Mouse (Mus musculus) embryo, embryonic 9.5 days (tissue): ENCODE data around the gene Nfix.
A peak's percentile ranks its signal among the peaks of the same experiment; 100 is the strongest.

ENCODE experiments used
- DNase-seq: peaks from one replicate; pipeline ENCODE4 v3.0.0-alpha.2; 2017; ENCODE audit errors: extremely low spot score

Nfix gene

DNA sequence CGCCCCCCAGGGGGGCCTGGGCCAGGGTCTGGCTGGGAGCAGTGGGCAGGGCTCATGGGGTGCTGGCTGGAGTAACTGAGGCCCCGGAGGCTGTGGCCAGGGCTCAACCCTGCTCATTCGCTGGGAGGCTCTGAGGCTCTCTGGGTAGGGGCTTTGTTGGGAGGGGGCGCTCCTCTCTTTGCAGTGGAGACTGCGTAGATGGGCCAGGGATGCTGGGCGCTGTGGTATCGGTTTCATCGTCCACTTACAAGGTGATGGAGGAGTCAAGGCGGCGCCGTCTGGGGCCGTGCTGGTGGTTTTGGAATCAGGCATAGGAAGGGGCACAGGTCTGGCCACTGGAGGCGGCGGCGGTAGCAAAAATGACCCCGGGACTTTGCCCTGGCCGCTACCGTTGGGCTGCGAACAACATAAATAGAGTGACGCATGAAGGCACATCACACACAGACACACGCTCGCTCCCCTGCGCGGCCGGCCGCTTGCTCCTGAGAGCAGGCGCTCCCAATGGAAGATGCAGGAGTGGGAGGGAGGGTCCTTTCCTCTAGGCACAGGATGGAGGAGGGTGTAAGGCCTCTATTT, 84.2 kb downstream of the Nfix start:
- no peak for DNase-seq

DNA sequence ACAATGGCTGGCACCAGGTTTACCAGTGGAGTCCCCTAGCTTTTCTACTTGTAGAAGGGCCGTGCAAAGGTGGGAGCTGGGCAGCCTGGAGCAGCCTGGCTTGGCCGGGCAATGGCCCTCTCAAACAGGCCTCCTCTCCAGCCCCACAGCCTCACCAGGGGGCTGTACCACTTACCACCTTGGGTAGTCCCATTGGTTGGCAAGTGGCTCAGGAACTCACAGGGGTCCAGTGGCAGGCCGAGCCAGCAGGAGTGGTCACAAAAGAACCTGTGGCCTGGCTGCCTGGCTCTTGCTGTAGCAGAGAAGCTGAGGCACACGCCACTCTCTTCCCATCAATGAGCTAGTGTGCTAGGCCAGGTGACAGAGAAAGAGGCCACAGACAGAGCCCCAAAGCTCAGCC, 86.0 kb downstream of the Nfix start:
- no peak for DNase-seq

DNA sequence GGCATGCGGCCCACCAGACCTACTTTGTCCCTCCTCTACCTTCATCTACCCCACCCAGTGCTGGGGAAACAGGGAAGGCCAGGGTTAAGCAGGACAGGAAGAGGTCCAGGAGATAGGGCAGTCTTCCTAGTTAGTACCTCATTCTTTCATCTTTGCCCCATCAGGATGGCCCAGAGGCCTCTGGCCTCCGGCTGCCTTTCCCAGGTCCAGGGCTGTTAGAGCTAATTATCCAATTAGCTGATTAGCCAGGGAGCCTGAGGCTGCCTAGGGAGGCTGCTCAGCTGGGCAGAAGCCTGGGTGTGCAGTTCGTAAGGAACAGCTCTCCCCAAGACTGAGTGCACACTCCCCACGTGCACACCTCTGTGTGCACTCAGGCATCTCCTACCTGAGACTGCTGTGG, 86.8 kb downstream of the Nfix start:
- DNase-seq, result no peak

DNA sequence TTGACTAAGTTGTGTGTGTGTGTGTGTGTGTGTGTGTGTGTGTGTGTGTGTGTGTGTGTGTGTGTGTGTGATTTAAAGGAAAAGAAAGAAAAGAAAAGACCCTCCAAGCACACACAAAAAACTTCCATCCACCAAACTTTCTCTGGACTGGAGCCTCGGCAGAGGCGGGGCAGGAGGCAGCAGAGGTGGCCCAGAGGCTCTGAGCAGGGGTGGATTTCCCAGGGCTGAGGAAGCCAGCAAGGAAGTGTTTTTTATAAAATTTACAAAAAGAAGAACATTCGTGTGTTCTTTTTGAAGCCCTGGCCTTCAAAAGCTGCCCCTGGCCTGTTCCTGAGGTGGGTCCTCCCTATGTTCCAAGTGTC, 87.4 kb downstream of the Nfix start:
- DNase-seq, result no peak

DNA sequence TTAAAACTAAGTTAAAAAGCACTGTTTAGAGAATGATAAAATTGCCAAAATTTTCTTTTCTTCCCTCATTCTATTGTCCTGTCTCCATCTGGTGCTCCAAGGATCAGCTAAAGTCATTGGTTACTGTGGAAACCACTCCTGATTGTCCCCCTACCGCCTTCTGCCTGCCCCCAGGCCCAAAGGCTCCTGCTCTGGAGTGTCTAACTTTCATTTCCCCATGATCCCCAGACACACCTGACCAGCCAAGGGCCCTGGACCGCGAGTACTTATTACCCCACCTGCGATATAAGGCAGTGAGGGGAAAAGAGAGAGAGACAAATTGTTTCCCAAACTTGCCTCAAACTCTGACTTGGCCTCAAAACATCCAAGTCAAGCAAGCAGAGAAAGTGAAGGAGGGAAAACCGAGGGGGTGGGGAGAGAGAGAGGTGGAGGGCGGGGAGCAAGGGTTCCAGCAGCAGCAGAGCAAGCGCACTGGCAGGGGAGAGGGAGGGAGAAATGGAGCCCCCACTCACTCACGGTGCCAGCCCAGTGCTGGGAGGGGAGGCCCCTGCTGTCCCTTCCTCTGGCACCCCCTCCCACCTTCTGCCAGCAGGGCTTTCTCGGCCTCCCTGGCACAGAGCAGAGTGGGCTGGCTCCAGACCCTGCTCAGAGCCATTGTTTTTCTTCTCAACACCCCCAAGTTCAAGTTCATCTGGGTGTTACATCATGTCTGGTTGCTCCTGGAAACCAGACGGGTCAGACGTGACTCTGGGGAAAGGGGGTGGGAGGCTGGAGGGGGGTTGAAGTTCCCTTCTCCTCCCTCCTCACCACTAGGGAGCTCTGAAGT, 88.0 kb downstream of the Nfix start:
- DNase-seq, result no peak

DNA sequence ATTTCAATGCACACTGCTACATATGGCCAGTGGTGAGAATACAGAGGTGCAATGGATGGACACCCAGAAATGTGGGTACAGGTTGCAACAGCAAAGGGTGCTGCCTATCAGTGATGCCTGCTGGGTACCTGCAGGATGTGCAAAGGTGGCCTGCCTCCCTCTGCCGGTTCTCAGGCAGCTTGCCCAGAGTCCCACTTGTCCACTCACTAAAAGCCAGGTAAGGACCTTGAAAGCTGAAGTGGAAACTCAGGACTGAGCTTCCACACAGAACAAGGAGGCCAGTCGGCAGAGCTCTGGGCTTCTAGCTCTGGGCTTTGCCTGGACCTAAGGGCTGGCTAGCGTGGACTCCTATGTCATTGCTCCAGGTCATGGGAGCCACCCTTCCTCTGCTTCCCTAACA, 88.8 kb downstream of the Nfix start:
- DNase-seq, result no peak

DNA sequence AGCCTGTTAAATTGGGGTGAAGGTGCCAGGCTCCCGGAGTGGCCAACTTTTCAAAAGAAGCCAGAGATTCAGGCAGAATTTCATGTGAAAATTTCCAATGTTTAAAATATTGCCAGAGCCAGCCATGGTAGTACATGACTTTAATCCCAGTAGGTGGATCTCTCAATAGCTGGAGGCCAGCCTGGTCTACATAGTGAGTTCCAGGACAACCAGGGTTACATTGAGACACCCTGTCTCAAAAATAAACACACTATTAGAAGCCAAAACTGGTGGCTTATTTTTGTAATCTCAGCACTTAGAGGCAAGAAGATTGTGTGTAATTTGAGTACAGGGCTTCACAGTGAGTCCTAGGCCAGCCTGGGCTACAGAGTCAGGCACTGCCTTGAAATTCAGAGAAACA, 90.2 kb downstream of the Nfix start:
- no peak for DNase-seq

DNA sequence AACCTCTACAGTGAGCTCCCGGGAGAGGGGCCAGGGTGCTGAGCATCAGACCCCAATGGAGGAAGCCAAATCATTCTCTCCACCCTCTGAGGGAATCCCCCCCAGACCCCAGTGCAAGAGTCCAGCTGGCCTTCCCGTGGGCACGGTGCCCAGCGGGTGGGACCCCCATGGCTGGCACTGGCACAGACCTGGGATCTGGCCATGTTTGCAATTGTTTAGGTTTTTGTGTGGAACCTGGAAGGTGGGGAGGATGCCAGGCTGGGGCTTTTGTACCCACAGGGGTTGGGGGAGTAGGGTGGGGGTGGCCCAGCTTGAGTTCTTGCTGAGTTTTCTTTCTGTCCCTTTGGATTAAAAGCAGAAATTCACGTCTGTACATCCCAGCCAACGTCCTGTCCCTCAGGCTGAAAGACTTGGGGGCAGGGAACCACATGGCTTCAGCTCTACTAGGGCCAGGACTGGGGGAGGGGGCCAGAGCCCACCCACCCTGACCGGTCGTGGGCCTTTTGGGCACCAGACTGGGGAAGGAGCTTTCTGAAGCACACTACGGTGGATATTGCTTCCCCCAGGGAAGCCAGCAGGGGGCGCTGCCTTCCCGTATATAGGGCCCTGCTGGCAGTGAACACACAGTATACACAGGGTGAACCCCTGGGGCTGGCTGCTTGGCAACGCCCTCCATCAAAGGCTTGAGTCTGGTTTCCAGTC, 91.2 kb downstream of the Nfix start:
- peak; percentile 86 for DNase-seq

DNA sequence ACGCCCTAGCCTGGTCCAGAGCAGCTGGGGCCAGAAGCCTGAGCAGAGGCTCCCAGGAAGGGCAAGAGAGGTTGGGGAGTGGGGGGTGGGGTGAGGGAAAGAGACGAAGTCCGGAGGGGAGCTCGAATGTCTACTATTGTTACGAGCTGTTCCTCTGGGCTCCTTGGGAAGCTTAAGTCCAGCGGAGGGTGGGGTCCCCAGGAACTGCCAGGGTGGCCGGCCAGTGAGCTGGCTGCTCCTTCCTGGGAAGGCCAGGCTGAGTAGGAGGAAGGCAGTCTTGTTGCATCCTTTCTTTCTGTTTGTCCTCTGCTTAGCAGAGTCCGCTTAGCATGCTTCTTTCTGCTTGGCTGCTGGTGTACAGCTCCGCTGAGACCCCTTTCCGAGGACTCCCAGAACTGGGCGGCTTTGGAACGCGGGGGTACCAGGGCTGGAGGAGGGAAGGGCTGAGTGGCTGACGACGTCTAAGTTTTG, 92.0 kb downstream of the Nfix start:
- DNase-seq, result peak; percentile 39

DNA sequence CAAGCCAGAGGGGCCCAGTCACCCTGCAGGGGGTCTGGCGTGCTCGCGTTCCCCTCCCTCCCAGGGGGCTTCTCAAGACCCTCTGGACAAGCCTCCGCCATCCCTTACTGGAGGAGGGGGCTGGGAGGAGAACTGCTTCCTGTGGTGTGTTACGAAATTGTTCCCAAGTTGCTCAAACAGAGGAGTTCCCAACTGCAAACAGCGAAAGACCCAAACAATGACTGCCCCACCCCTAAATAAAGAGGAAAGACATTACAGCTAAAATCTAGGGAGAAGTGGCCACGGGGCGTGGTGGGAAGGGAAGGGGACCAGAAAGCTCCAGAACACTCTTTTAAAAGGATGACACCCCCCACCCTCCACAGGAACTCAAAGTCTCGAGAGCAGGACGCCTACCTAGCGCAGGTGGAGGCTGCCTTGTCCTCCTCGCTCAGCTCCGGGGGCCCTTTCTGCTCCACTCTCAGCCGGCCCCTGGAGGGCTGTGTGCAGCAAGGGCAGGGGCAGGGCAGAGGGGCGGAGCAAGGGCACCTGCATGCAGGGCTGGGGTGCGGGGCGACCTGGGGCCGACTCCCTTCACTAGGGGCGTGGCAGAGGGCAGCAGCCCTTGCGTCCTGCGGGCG, 92.8 kb downstream of the Nfix start:
- peak; percentile 44 for DNase-seq

DNA sequence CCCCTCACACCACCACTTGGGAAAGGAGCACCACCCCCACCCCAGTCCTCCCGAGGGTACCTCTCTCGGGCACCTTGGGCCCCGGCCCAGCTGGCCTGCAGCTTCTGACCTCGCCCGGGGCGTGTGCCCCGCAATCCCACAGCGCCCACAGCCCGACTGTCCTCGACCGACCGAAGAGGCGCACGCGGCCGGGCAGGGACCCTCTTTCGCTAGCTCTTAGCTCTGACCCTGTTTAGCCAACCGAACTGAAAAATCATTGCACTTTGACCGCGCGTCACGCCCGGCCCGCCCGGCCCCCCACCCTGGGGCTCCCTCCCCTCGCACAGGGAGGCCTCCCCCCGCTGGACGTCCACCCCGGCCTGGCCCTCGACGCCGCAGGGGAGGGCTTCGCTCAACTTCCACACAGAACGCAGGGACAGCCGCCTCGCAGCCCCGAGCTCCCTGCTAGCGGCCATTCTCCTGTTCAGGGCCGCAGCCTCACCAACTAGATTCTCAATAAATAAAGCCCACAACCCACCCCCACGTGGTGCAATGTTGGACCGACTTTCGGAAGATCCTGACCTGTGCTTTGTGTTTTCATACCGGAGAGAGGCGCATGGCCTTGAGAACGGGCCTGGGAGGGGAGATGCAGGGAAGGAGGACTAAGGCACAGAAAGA, 93.4 kb downstream of the Nfix start:
- peak; percentile 46 for DNase-seq

DNA sequence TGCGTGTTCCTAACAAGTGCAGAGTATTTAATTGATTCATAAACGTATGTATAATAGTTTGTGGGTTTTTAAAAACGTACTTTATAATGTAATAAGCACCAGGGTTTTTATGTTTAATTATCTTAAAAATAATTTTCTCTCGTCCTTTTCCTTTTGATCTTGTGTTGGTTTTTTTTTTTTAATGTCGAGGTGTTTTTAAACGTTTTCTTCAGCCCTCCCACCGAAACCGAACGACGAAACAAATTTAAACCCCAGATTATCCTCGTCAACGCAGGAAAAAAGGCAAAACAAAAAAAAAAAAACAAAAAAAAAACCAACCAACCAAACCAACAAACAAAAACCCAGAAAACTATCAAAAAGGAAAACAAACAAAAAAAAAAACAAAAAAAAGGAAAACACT, 94.2 kb downstream of the Nfix start:
- DNase-seq, result no peak

DNA sequence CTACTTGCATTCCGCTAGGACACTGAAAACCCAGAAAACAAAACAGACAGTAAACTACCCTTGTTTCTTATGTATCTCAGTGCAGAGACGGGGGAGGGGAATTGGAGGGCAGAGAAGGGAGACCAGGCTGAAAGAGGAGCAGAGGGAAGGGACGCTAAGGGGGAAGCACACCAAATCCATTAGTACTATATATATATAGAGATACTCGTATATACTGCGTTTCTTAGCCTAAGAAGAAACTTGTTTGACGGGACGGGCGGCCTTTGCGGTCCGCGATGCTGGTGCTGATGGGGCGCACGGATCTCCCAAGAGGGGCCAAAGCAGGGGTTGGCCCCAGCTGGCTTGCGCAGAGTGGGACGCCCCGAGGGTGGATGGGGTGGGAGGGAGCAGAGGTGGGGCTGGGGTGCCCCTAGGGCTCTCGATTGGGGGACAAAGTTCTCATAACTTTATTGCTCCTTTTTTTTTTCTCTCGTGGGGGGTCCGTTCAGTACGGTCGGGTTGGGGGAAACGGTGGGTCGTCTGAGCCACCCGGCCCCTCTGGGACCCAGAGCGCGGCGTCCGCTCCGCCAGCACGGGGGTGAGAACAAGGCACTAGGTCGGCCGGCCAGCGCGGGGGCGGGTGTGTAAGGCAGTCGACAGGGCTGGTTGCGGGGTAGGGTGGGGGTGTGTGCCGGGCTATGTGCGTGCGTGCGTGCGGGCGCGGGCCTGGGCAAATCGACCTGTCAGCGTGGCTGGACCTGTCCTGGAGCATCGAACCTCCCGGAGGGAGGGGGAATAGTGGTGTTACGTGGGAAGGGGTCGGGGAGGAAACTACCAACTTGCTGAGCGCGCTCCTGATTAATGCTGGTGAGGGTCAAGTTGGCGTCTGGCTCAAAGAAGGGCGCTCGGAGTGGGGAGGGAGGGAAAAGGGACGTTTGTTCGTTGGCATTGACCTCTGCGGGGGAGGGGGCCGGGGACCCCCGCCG, 95.0 kb downstream of the Nfix start:
- peak; percentile 55 for DNase-seq

DNA sequence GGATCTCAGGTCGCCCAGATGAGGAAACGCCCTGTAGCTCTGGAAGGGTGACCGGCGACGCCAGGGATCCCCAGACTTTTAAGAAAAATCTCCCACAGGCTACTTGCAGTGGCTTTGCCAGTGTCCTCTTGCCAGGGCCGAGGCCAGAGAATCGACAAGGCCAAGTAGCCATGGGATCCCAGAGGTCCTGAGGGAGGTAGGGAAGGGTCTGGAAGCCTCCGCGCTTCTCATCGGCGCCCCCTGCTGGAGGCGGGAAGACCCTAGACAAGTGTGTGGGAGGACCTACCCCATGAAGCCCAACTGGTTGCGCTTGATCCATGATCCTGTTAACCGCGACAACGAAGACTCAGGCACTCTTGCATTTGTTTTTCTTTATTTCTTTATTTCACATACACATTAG, 95.8 kb downstream of the Nfix start:
- peak; percentile 81 for DNase-seq

DNA sequence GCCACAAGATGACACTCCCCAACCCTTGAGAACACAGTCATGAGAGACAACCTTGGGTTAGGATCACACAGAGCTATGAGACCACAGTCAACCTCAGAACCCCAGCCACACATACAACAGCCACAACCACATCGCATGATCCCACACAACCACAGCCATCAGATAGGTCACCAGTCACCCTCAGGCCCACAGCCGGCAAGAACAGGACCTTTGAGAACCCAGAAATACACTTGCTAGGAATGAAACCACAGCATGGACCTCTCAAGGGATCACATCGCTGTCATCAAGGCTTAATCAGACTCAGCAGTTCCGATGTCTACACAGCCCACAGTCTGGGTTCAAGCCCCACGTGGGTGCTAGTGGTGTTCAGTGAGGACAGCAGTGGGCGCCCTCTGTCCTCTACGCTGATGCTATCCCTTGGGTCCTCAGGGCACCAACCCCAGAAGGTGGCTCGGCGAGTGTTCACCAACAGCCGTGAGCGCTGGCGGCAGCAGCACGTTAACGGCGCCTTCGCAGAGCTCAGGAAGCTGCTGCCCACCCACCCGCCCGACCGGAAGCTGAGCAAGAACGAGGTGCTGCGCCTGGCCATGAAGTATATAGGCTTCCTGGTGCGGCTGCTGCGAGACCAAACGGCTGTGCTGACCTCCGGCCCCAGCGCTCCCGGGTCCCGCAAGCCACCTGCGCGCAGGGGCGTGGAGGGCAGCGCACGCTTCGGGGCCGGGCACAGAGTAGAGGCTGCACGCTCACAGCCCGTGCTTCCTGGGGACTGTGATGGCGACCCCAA, 96.5 kb downstream of the Nfix start:
- DNase-seq, result peak; percentile 21

DNA sequence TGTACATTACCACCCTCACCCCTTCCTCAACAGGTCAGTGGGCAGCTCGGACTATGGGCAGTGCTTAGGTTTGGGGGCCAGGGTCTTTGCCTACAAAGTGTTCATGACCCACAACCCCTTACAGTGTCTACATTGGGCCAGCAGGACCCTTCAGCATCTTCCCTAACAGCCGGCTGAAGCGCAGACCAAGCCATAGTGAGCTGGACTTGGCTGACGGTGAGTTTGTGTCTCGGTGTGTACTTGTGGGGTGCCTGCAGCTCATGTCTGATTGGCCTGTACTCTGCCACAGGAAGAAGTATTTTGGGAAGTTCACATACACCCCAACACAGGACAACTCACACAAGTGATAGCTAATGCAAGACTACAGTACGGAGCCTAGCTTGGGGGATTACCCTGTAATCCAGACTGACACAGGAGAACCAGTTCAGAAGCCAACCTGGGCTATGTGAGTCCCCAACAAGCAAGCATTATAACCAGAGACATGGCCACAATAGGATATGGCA, 97.1 kb downstream of the Nfix start:
- DNase-seq, result no peak

DNA sequence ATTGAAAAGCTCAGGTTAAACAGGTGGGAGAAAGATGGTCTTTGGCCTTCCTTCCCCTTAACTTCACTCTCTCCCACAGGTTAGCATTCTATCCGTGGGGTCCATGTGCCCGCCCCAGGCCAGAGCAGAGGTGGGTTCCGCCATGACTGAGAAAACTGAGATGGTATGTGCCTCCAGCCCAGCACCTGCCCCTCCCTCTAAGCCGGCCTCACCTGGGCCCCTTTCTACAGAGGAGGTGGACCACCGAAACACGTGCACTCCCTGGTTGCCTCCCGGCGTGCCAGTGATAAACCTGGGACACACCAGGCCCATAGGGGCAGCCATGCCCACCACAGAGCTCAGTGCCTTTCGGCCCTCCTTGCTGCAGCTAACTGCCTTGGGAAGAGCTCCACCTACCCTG, 97.6 kb downstream of the Nfix start:
- DNase-seq, result no peak

DNA sequence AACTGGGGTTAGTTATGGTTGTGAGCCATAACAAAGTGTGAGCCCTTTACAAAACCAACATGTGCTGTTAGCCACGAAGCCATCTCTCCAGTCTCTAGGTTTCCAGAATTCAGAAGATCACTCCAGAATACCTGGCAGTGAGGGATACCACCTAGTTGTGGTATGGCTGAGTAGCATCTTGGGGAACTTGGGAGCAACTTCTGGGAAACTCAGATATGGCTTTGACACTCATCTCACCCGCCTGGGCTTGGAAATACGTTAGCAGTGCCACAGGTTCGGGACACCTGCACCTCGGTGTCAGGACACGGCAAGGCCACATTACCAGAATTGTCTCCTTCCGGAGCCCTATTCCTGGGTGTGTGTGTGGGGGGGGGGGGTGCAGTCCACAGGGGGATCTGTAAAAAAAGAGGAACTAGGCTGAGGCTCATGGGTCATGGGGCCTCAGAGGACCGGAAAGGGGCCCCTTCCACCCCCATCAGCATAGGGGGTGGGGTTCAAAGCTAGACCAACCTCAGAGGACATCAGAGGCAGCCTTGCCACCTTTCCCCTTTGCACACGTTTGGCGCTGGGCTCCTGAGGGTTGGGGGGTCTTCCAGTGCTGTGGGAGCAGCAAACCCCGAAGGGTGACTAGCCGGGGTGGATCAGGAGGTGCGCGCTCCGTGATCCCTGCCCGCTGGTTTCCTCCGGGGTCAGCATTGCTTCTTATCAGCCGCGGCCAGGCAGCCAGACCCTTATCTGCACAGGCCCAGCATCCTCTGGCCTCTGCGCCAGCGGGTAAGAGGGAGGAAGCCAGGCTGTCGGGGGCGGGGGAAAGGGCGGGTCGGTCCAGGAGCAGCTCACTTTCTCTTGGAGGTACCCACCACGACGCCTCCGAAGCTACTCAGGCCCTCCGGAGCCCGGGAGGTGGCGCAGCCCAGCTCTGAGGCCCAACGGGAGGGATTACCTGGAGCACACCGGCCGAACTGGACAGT, 98.9 kb downstream of the Nfix start, which contains the start of gene Lyl1:
TSS of gene Lyl1 (plus strand) at position 517 of the 971 bp plus-strand sequence.
- peak; percentile 65 for DNase-seq

DNA sequence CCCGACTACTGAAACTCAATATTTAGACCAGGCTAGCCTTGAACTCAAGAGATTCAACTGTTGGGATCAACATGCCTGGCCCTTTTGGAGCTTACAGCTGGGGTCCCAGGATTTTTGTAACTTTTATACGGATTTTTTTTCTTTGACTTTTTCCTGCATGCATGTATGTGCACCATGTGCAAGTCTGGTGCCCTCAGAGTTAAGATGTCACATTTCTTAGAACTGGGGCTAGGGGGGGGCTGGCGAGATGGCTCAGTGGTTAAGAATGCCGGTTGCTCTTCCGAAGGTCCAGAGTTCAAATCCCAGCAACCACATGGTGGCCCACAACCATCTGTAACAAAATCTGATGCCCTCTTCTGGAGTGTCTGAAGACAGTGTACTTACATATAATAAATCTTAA, 99.6 kb downstream of the Nfix start:
- DNase-seq, result no peak
